Mouse (Mus musculus) CH12.LX (cell line): ENCODE data around the gene Fam57a.

Source experiments
- CHD1 ChIP-seq: IDR thresholded peaks from 2 replicates; pipeline ENCODE4 v1.6.1; 2012; ENCODE audit warnings: low read depth, low read length, improper control_type of control experiment, inconsistent platforms
- CTCF ChIP-seq, 2 experiments: IDR thresholded peaks in 1 of 2; conservative IDR thresholded peaks in 1 of 2; 2 replicates each; pipeline ENCODE4 v1.5.1; 2011 to 2012; ENCODE audit warnings: low read depth in 2 of 2, low read length in 2 of 2, improper control_type of control experiment in 1 of 2, inconsistent platforms in 1 of 2, mild to moderate bottlenecking in 1 of 2, moderate library complexity in 1 of 2
- HCFC1 ChIP-seq: IDR thresholded peaks from 2 replicates; pipeline ENCODE4 v1.6.1; 2012; ENCODE audit warnings: low read depth, mild to moderate bottlenecking, inconsistent platforms, low read length, improper control_type of control experiment
- JUN ChIP-seq: IDR thresholded peaks from 2 replicates; pipeline ENCODE4 v1.6.1; 2011; ENCODE audit warnings: low read depth, mild to moderate bottlenecking, low read length, improper control_type of control experiment, moderate library complexity; ENCODE audit not compliant: insufficient read depth
- KAT2A ChIP-seq: IDR thresholded peaks from 2 replicates; pipeline ENCODE4 v1.6.1; 2012; ENCODE audit warnings: low read length, improper control_type of control experiment, inconsistent platforms; ENCODE audit not compliant: insufficient replicate concordance
- NELFE ChIP-seq: IDR thresholded peaks from 2 replicates; pipeline ENCODE4 v1.6.1; 2011; ENCODE audit warnings: low read depth, low read length, improper control_type of control experiment
- POLR2A ChIP-seq: IDR thresholded peaks from 2 replicates; pipeline ENCODE4 v1.6.1; 2011; ENCODE audit warnings: low read depth, mild to moderate bottlenecking, improper control_type of control experiment, low read length

GRCm38 (mm10) chr11:76215011-76215410, 35.5 kb downstream of the Fam57a start:
- TF ChIP-seq NELFE = no peak; the same call in 1 of the 2 replicates
- no peak for TF ChIP-seq CTCF (conservative IDR thresholded peaks at IDR 0.05 in 1 of 2, IDR thresholded peaks at IDR 0.05 in 1 of 2; ENCODE audit: low read depth in 2 of 2, low read length in 2 of 2)
- no peak for TF ChIP-seq JUN
- no peak for TF ChIP-seq KAT2A
- TF ChIP-seq HCFC1 = no peak
- TF ChIP-seq CHD1 = no peak
- TF ChIP-seq POLR2A = no peak
